Mouse (Mus musculus) embryonic facial prominence, embryonic 11.5 days (tissue): ENCODE measurements around the gene Col10a1. TPM values are rescaled to one million over a fixed set of nuclear protein-coding genes. Genes with fewer than 3 reads are reported as not detected.

Experiments
- ATAC-seq: fragments of 200-750 bp; cut with Nextera tagmentation; replicated peaks from 2 replicates; pipeline ENCODE4 v1.8.0; 2017; ENCODE audit warnings: low read depth; ENCODE audit not compliant: insufficient number of reproducible peaks, low FRiP score, low TSS enrichment
- DNase-seq: peaks from one replicate; pipeline ENCODE4 v3.0.0-alpha.2; 2015; ENCODE audit warnings: low spot score
- H3K27ac ChIP-seq: fragments of 300-500 bp; sonication (generic); replicated peaks from 2 replicates; pipeline ENCODE4 v1.5.1; 2014; ENCODE audit warnings: mild to moderate bottlenecking, low read depth, low read length, control low read depth
- H3K27me3 ChIP-seq: fragments of 300-500 bp; sonication (generic); 2 replicates; pipeline ENCODE4 v1.6.1; 2014; ENCODE audit warnings: mild to moderate bottlenecking, low read length, moderate library complexity, mixed read lengths; ENCODE audit not compliant: control insufficient read depth, insufficient read depth
- H3K36me3 ChIP-seq: fragments of 300-500 bp; sonication (generic); replicated peaks from 2 replicates; pipeline ENCODE4 v1.6.1; 2014; ENCODE audit warnings: low read depth, mild to moderate bottlenecking, low read length, moderate library complexity, mixed read lengths; ENCODE audit not compliant: control insufficient read depth, insufficient read depth
- H3K4me1 ChIP-seq: fragments of 300-500 bp; sonication (generic); 2 replicates; pipeline ENCODE4 v1.6.1; 2014; ENCODE audit warnings: low read length, mixed read lengths; ENCODE audit not compliant: control insufficient read depth, insufficient read depth
- H3K4me2 ChIP-seq: fragments of 300-500 bp; sonication (generic); 2 replicates; pipeline ENCODE4 v1.6.1; 2014; ENCODE audit warnings: low read depth, mild to moderate bottlenecking, control low read depth, low read length, moderate library complexity
- H3K4me3 ChIP-seq: fragments of 300-500 bp; sonication (generic); 2 replicates; pipeline ENCODE4 v1.5.1; 2014; ENCODE audit warnings: low read depth, low read length, control low read depth
- H3K9ac ChIP-seq: fragments of 300-500 bp; sonication (generic); replicated peaks from 2 replicates; pipeline ENCODE4 v1.6.1; 2014; ENCODE audit warnings: mild to moderate bottlenecking, control low read depth, low read length
- H3K9me3 ChIP-seq: fragments of 300-500 bp; sonication (generic); replicated peaks from 2 replicates; pipeline ENCODE4 v1.6.1; 2016; ENCODE audit warnings: mild to moderate bottlenecking, low read length, inconsistent platforms, mixed read lengths; ENCODE audit not compliant: control insufficient read depth
- WGBS: fragments of 180-500 bp; shearing (Covaris S2); extraction: QIAGEN DNeasy Blood & Tissue Kit; methylation state at CpG from one replicate; pipeline ENCODE4 v1.1.7; 2014; 5-methylcytosine and 5-hydroxymethylcytosine counted together
- polyA plus RNA-seq: library from polyadenylated mRNA; unstranded; fragments of >200 nt; fragmentation: Nextera tagmentation; extraction: Ambion mirVana; gene quantifications from 2 replicates; pipeline ENCODE4 v1.2.1, GENCODE M21; 2014

Gene Col10a1
- polyA plus RNA-seq, result 0.11 and 0.18 TPM in 2 replicates

DNA sequence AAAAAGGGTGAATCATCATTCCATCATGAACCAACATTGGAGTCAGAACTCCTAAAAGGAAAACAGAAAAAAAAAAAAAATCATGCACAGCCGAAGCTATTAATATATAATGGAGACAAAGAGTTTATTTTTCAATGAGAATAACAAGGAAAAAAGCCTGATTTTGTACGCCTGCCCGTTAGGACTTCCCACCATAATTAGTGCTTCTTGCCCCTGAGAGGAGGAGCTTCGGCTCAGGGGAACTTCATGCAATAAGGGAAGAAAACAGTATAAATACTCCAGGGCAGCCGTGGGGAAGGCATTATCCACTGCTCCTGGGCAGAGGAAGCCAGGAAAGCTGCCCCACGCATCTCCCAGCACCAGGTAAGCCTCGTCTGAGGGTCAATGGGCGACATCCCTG lies at the start of gene Col10a1:
Gene Col10a1 (plus strand): TSS at position 301 of the 400 bp plus-strand sequence.
- H3K9ac ChIP-seq, result no peak within 1 kb of the TSS
- no peaks in the 10 kb centered on the region for H3K27me3 ChIP-seq
- no peak within 1 kb of the TSS for H3K4me3 ChIP-seq
- no peaks in the 10 kb centered on the region for H3K36me3 ChIP-seq
- 68% methylated on average over 8 of the region's 8 CpGs for WGBS
- no peak for DNase-seq
- H3K9me3 ChIP-seq, result no peaks in the 10 kb centered on the region
- H3K27ac ChIP-seq, result no peak within 1 kb of the TSS
- ATAC-seq, result no peak
- no peaks in the 10 kb centered on the region for H3K4me1 ChIP-seq
- H3K4me2 ChIP-seq, result no peak within 1 kb of the TSS

DNA sequence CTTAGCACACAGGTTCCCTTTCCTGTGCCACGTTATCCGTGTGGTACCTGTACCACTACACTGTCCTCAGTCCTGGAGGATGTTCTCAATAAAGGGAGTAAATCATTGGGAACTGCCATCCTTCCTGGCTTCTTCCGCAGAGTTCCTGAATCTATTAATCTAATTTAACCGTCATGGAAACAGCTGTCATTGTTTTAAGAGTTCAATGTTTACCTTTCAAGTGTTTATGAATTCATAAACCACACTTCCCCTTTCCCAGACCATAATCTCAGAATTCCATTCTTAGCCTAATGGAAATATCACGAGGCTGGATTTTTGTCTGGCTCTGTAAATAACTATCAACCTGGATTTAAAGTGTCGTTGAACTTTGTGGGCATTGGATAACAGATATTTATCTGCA lies 48.8 kb upstream of the Col10a1 start:
- no peak overlapping the region for H3K4me3 ChIP-seq
- WGBS, result 67% methylated on average over 6 of the region's 6 CpGs
- no peaks in the 10 kb centered on the region for H3K4me1 ChIP-seq
- no peak for ATAC-seq
- H3K27ac ChIP-seq, result no peak overlapping the region
- no peak overlapping the region for H3K9ac ChIP-seq
- H3K4me2 ChIP-seq, result no peak overlapping the region
- no peaks in the 10 kb centered on the region for H3K36me3 ChIP-seq
- no peaks in the 10 kb centered on the region for H3K27me3 ChIP-seq
- no peak for DNase-seq
- no peaks in the 10 kb centered on the region for H3K9me3 ChIP-seq

DNA sequence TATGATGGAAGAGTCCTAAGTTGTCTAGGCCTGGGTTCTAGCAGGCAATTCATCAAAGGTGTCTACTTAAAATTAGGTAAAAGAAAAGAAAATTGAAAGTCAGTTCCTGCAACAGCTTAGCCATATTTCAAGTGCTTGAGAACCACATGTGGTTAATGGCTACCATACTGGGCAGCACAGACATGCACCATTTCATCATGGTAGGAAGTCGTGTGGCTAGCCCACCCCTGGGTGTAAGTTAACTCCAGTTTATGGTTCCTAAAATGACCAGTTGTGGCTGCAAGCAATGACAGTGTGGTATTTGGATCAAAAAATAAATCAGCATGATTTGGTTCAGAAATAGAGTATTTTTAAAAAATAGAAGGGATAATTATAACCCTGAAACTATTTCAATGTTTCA lies 47.9 kb upstream of the Col10a1 start:
- Histone ChIP-seq H3K4me2 (no peak overlapping the region), H3K36me3 (no peaks in the 10 kb centered on the region), H3K27ac (no peak overlapping the region), H3K4me3 (no peak overlapping the region), H3K27me3 (no peaks in the 10 kb centered on the region), H3K4me1 (no peaks in the 10 kb centered on the region), H3K9me3 (no peaks in the 10 kb centered on the region), H3K9ac (no peak overlapping the region)
- ATAC-seq (no peak), DNase-seq (no peak)
- 85% methylated on average over 1 of the region's 1 CpGs for WGBS

DNA sequence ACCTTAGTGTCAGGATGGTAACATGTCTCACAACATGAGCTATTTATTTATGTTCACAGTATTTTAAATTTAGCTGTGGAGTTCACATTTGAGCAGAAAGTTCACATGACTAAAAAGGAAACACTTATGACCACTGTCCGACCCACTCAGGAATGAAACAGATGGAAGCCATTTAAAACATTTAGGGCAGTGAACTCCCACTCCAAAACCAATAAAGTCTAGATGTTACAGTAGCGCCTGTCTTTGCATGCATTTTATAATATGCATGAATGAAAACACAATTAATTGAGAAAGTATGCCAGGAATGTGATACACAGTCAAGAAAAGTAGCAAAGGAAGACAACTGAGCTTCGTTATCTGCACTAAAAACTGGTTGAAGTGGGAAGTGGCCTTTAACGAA lies 37.6 kb upstream of the Col10a1 start:
- 77% methylated on average over 4 of the region's 4 CpGs for WGBS
- H3K36me3 ChIP-seq, result no peaks in the 10 kb centered on the region
- H3K9me3 ChIP-seq, result no peaks in the 10 kb centered on the region

DNA sequence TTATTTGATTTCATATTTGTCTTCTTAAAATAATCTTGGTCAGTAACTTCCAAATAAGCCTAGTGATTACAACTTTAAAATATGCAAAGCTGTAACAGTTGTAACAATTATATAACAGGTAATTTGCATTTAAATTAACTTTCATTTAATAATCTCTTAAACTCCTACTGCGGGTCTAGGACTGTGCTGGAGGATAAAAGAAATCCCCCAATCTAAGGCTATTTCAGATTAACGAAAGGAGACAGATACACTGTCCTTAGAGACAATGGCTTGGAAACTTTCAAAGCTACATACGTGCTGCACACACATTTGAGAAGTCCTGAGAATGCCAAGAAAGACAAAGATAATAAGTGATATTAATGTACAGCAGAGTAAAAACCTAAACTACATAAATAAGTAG lies 31.5 kb upstream of the Col10a1 start:
- Histone ChIP-seq H3K4me1 (no peaks in the 10 kb centered on the region), H3K4me2 (no peak overlapping the region), H3K4me3 (no peak overlapping the region), H3K36me3 (no peaks in the 10 kb centered on the region), H3K9ac (no peak overlapping the region), H3K27ac (no peak overlapping the region), H3K9me3 (no peaks in the 10 kb centered on the region), H3K27me3 (no peaks in the 10 kb centered on the region)
- ATAC-seq (no peak), DNase-seq (no peak)
- 78% methylated on average over 3 of the region's 3 CpGs for WGBS

More for the DNA sequence above, 37.6 kb upstream of the Col10a1 start:
- DNase-seq (no peak), ATAC-seq (no peak)
- Histone ChIP-seq H3K4me2 (no peak overlapping the region), H3K9ac (no peak overlapping the region), H3K4me1 (no peaks in the 10 kb centered on the region), H3K4me3 (no peak overlapping the region), H3K27ac (no peak overlapping the region), H3K27me3 (no peaks in the 10 kb centered on the region)

DNA sequence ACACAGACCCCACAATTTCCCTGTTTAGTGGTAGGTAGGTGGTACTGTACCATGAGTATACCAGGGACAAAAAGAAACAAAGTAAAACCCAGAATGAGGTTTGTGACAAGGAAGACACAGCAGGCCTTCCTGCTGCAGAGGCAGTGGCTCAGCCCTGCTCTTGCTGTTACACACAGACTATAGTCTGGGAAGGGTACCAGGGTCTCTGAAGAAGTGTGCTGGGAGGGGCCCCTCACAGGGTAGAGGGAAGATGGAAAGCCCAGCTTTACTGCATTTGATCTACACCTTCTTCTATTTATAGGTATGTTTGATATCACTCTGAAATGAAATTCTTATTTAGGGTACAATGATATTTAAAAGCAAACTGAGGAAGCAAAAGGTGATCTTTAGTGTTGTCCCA lies 26.0 kb upstream of the Col10a1 start:
- H3K27ac ChIP-seq, result no peak overlapping the region
- H3K27me3 ChIP-seq, result no peaks in the 10 kb centered on the region
- no peaks in the 10 kb centered on the region for H3K36me3 ChIP-seq
- ATAC-seq (no peak), DNase-seq (no peak)
- no peak overlapping the region for H3K9ac ChIP-seq
- H3K4me3 ChIP-seq, result no peak overlapping the region
- no peaks in the 10 kb centered on the region for H3K4me1 ChIP-seq
- H3K9me3 ChIP-seq, result no peaks in the 10 kb centered on the region
- H3K4me2 ChIP-seq, result no peak overlapping the region

DNA sequence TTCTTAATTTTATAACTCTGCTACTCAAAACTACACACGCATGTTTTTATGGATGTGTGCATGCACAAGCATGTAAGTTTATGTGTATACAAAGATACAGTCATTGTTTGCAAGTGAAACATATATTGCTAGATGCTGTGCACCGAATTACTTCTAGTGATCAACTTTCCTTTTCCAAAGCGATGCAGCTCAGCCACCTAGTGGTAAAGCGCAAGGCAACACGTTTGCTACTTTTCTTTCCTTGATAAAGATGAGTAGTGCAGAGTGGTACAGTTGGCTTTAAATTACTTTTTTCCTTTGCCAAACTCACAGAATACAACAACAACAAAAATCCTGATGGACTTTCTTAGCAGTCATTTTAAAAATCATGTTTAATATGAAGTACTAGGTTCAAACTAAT lies 21.6 kb upstream of the Col10a1 start:
- no peak overlapping the region for H3K9ac ChIP-seq
- no peak overlapping the region for H3K4me3 ChIP-seq
- WGBS, result 69% methylated on average over 5 of the region's 5 CpGs
- H3K36me3 ChIP-seq, result no peaks in the 10 kb centered on the region
- H3K9me3 ChIP-seq, result no peaks in the 10 kb centered on the region
- no peaks in the 10 kb centered on the region for H3K27me3 ChIP-seq
- no peak for ATAC-seq
- H3K4me2 ChIP-seq, result no peak overlapping the region
- DNase-seq, result peak; percentile 7
- H3K4me1 ChIP-seq, result no peaks in the 10 kb centered on the region
- H3K27ac ChIP-seq, result no peak overlapping the region

DNA sequence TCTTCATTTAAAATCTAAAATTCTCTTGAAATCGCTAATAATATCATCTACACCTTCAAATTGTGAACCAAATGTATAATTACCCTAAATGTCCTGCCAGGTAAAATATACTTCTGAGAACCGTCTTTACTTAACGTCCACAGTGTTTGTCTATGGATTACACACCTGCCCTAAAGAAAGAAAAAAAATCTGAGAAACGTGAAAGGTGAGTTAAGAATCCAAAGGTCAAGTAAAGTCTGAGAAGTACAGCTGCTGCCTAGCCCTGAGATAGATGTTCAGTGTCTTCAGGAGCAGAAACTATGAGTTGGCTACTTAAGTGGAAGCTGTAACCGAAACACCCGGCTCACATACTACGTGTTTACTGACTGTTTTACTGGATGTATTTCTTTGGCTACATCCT lies 16.4 kb upstream of the Col10a1 start:
- Histone ChIP-seq H3K4me1 (no peaks in the 10 kb centered on the region), H3K27me3 (no peaks in the 10 kb centered on the region)

More for the DNA sequence above, 16.4 kb upstream of the Col10a1 start:
- Histone ChIP-seq H3K27ac (no peak overlapping the region), H3K9ac (no peak overlapping the region), H3K4me3 (no peak overlapping the region), H3K9me3 (no peaks in the 10 kb centered on the region), H3K4me2 (no peak overlapping the region), H3K36me3 (no peaks in the 10 kb centered on the region)
- WGBS, result 91% methylated on average over 7 of the region's 7 CpGs
- ATAC-seq (no peak), DNase-seq (no peak)
